Mouse (Mus musculus) mature B cell (primary cell): ENCODE measurements around the gene Suz12.
"Not testable (repeated sequence)": the region's sequence is repeated elsewhere in the genome, so short reads cannot be mapped to it uniquely, and the experiment has no call there.

ENCODE experiments used
- in situ Hi-C: fragments of 300-500 bp; cut with MboI; formaldehyde crosslinking; loops from 2 replicates; pipeline ENCODE4 v1.14.3; 2019

Suz12 gene

GRCm38 (mm10) chr11:79992592-79993355 is at the start of gene Suz12:
TSS of gene Suz12 (plus strand) at chr11:79993106.
- in situ Hi-C loops = no loop called here

- in situ Hi-C loops = loop anchor here (25.0 kb wide), 1 partner anchor 481 kb away; no protein-coding TSS in a partner anchor
These were observed 49.8 kb upstream of the Suz12 start for GRCm38 (mm10) chr11:79943136-79943535.

DNA sequence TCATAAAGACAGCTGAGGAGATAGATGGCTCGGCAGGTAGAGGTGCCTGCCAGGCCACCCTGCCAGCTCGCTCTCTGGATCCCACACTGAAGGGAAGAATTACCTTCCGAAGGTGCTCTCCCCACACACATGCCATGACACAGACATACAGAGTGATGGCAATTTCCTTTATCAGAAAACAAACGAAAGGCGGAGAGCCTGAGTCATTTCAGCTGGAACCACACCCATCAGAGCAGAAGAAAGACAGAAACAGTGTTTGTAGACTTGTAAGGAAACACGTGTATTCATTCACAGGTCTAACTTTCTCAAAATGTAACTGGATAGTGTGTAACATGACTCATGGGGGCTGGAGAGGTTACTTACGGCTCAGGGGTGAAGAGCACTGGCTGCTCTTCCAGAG is 49.3 kb upstream of the Suz12 start:
- in situ Hi-C loops = loop anchor here (25.0 kb wide), 1 partner anchor 481 kb away; no protein-coding TSS in a partner anchor

- in situ Hi-C loops = loop anchor here (25.0 kb wide), 1 partner anchor 485 kb away; no protein-coding TSS in a partner anchor
These were observed 45.6 kb upstream of the Suz12 start for GRCm38 (mm10) chr11:79947265-79947664.

GRCm38 (mm10) chr11:79961346-79962124 is 31.4 kb upstream of the Suz12 start:
- in situ Hi-C loops = no loop called here

DNA sequence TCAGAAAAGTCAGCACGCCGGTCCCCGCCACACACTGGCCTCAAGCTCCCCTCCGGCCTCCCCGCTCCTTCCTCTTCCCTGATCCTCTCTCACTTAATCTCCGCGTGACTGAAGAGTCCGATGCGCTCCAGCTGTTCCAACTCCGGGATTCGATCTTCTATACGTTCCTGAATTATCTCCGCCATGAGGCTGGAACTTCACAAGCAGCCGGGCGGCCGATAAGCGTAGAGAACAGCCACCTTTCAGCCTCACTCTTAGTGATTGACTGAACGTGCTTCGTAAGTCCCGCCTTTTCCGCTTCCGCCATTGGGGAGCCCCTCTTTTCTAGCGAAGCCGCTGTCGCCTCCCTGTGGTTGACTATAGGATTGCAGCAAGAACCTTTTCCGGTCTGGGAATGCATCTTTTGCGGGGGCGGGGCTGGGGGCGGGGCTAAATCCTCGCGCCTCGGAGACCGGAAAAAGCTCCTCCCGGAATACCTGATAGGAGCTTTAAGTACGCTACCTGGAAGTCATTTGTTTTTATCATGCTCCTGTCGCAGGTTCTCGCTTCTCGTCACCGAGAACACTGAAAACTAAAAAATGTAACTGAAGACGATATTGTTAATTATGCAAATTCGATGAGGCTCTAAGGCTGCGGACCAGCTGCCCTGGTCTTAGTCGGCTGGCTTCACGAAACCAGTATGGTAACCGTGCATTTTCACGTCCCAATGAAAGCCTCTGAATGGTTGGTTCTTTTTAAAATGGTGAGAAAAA is 30.6 kb upstream of the Suz12 start, which contains the start of gene Utp6:
TSS of gene Utp6 (minus strand) at position 266 of the 752 bp plus-strand sequence.
- in situ Hi-C loops = no loop called here

- in situ Hi-C loops = no loop called here
These were observed 30.1 kb upstream of the Suz12 start for GRCm38 (mm10) chr11:79962877-79963183.

- in situ Hi-C loops = no loop called here
These were observed 29.5 kb upstream of the Suz12 start for GRCm38 (mm10) chr11:79963212-79963974.

GRCm38 (mm10) chr11:79965896-79966295 is 27.0 kb upstream of the Suz12 start:
- in situ Hi-C loops = no loop called here

DNA sequence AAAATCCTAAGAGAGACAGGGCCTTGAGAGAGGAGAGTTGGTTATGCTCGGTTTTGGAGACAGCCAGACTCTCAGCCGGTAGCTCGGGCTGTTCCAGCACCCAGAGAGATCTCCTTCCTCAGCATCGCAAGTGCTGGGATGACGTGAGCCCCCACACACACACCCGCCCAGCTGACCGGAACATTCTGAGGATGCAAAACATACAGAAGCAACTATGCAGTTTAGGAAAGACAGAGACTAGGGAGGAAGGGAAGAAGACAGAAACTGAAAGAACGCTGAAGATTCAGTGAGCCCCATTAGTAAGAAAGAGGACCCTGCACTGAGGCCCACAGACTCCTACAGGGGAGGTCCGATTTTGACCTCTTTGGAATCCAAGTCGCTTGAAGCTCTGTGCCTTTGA is 25.2 kb upstream of the Suz12 start:
- in situ Hi-C loops = no loop called here

- in situ Hi-C loops = no loop called here
These were observed 19.8 kb upstream of the Suz12 start for GRCm38 (mm10) chr11:79973133-79973532.

DNA sequence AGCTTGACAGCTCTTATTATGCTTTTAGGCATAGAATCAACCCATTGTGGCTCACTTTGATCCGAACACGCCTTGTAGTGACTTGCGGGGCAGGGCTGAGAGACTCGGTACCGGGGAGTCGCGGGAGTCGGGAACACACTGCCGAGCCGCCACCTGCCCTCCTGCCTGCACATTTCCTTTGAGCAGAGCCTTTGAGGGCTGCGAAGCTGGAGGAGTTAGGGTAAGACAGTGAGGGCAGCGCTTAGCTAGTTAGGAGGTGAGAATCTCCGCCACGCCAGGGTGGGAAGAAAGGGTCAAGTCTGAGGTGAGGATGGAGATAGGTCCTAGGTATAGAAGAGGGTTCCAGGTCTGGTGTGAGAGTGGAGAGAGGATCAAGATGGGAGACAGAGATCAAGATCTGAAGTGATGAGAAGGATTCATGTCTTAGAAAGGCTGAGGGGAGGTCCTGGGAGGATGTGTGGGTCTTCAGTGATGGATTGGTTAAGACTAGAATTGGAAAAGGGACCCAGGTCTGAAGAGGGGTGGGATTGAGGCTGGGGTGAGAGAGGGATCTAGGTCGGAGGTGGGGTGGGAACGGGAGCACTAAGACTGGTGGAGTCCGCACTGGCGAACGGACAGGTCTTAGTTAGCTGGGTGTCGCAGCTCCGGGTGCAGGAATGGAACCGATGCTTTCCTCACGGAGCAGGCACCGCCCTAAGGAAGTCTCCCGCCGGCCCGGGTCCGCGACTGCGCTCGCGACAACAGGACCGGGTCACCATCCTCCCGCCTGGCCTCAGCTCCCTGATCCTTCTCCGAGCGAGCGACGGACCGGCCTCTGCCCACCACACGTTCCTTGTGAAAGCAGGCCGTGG is 19.1 kb upstream of the Suz12 start:
- in situ Hi-C loops = no loop called here

DNA sequence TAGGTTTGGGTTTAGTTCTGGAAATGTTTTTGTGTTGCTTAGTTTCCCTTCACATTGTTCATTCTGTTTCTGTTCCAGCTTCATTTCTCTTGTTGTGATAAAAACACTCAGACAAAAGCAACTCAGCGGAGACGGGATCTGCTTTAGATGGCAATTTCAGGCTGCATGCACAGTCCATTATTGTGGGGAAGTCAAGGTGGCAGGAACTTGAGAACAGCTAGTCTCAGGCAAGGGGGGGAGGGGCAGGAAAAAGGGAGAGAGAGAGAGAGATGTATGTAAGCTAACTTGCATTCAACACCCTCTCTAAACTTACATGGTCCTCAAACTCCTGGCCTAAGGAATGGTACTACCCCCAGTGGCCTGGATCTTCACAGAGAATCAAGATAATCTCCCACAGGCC is 17.5 kb upstream of the Suz12 start:
- in situ Hi-C loops = no loop called here

GRCm38 (mm10) chr11:79976222-79976621 is 16.7 kb upstream of the Suz12 start:
- in situ Hi-C loops = no loop called here

- in situ Hi-C loops = not testable (repeated sequence)
These were observed 16.3 kb upstream of the Suz12 start for GRCm38 (mm10) chr11:79976645-79977044.

DNA sequence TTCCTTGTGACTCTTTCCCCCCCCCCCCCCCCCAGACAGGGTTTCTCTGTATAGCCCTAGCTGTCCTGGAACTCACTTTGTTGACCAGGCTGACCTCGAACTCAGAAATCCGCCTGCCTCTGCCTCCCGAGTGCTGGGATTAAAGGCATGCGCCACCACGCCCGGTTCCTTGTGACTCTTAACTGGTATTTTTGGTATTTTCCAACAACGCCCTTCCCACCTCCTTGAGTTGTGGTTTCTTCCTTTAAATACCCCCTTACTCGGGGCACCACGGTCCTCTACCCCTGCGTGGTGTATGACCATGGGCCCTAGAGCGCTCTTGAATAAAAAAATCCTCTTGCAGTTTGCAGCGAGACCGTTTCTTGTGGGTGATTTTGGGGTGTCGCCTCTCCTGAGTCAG is 15.8 kb upstream of the Suz12 start:
- in situ Hi-C loops = not testable (repeated sequence)

GRCm38 (mm10) chr11:79977747-79978146 is 15.2 kb upstream of the Suz12 start:
- in situ Hi-C loops = not testable (repeated sequence)

- in situ Hi-C loops = no loop called here
These were observed 6.0 kb upstream of the Suz12 start for GRCm38 (mm10) chr11:79986886-79987285.

- in situ Hi-C loops = no loop called here
These were observed 5.0 kb upstream of the Suz12 start for GRCm38 (mm10) chr11:79987896-79988295.

DNA sequence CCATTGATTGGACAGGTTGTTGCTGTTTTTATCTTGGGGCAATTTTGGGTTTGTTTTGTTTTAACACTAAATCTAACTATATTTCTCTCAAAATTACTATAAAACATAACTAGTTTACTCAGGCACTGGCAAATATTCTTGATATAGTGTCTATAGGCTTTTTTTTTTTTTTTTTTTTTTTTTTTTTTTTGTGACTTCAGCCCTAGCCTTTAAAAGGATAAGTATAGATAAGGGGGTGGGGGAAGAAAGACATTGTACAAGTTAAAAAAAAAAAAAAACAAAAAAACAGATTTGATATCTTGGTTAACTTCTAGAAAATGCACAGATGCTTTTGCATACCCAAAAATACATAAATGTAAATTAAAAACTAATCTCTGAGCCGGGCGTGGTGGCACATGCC is 2.8 kb upstream of the Suz12 start:
- in situ Hi-C loops = no loop called here

GRCm38 (mm10) chr11:79991600-79991999 is 1.3 kb upstream of the Suz12 start:
- in situ Hi-C loops = no loop called here
